Mouse (Mus musculus): ENCODE results near the gene Prc1. TPM values are rescaled to one million over a fixed set of nuclear protein-coding genes. Genes with fewer than 3 reads are reported as not detected.

The Prc1 gene
- total RNA-seq, 1 experiment = 91.0 TPM

- in situ Hi-C loops (cut with MboI; ENCODE audit: low sequenced_read_pairs in 2 of 2, unreplicated experiment in 2 of 2) = loop anchor here (10.0 to 25.0 kb wide), 2 partner anchors 614 to 617 kb away; no protein-coding TSS in a partner anchor
- peaks cover 0 to 3% of the 10 kb centered on the region in 2 experiments; a peak in 2 of 4 replicates for H3K4me1 ChIP-seq (ENCODE audit: control insufficient read depth in 2 of 2, insufficient read depth in 2 of 2, low read length in 2 of 2, poor library complexity in 1 of 2)
- no peaks in the 10 kb centered on the region for H3K9me3 ChIP-seq (ENCODE audit: control insufficient read depth, insufficient read depth, low read depth, low read length)
- no peak overlapping the region for H3K9ac ChIP-seq (ENCODE audit: insufficient read depth, low read depth, low read length, poor library complexity, severe bottlenecking)
- H3K4me3 ChIP-seq (ENCODE audit: insufficient read depth in 1 of 2, low read depth in 1 of 2, low read length in 2 of 2, poor library complexity in 1 of 2, severe bottlenecking in 1 of 2) = no peak overlapping the region
- H3K27ac ChIP-seq (ENCODE audit: insufficient read depth, low read depth, low read length, poor library complexity, severe bottlenecking) = no peak overlapping the region
- TF ChIP-seq HCFC1 (IDR thresholded peaks at IDR 0.05; ENCODE audit: borderline replicate concordance, insufficient read depth, low read length) (no peak), ZNF384 (IDR thresholded peaks at IDR 0.05; ENCODE audit: low read depth, low read length) (no peak), CHD2 (IDR thresholded peaks at IDR 0.05; ENCODE audit: low read depth, low read length) (no peak), ZC3H11A (IDR thresholded peaks at IDR 0.05; ENCODE audit: borderline replicate concordance, low read depth, low read length) (no peak), MAFK (IDR thresholded peaks at IDR 0.05; ENCODE audit: insufficient read depth, low read depth, low read length) (no peak)
- peaks cover 46% of the 10 kb centered on the region for H3K36me3 ChIP-seq (ENCODE audit: control insufficient read depth, insufficient read depth, low read length, poor library complexity, severe bottlenecking)
- no peak for DNase-seq (ENCODE audit: low read depth, low spot score)
Measured at GRCm38 (mm10) chr7:80301522-80301921, 7.3 kb downstream of the Prc1 start.

DNA sequence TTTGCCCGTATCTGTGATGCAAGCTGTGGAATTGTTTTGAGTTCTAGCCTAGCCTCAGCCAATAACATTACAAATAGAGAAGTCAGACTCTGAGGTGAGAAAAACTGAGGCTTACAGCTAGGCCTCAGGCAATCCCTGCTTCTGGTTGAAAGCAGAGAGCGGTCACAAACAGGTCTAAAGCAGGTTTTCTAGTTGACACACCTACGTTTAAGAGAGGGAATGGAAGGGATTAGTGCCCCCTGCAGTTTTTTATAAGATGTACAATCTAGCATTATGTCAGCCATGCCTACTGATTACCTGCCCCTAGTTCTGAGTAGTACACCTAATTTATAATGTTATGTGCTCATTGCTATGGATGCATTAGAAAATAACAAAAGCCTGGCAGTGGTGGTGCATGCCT is 13.5 kb downstream of the Prc1 start:
- in situ Hi-C loops (cut with MboI; ENCODE audit: low sequenced_read_pairs in 2 of 2, unreplicated experiment in 2 of 2) = loop anchor here (10.0 to 25.0 kb wide), 2 partner anchors 620 to 623 kb away; no protein-coding TSS in a partner anchor
- Histone ChIP-seq H3K9ac (ENCODE audit: insufficient read depth, low read depth, low read length, poor library complexity, severe bottlenecking) (no peak overlapping the region), H3K4me3 (ENCODE audit: insufficient read depth in 1 of 2, low read depth in 1 of 2, low read length in 2 of 2, poor library complexity in 1 of 2, severe bottlenecking in 1 of 2) (no peak overlapping the region), H3K4me1 (ENCODE audit: control insufficient read depth in 2 of 2, insufficient read depth in 2 of 2, low read length in 2 of 2, poor library complexity in 1 of 2) (no peaks in the 10 kb centered on the region), H3K9me3 (ENCODE audit: control insufficient read depth, insufficient read depth, low read depth, low read length) (no peaks in the 10 kb centered on the region), H3K36me3 (ENCODE audit: control insufficient read depth, insufficient read depth, low read length, poor library complexity, severe bottlenecking) (peaks cover 53% of the 10 kb centered on the region), H3K27ac (ENCODE audit: insufficient read depth, low read depth, low read length, poor library complexity, severe bottlenecking) (no peak overlapping the region)
- TF ChIP-seq HCFC1 (IDR thresholded peaks at IDR 0.05; ENCODE audit: borderline replicate concordance, insufficient read depth, low read length) = no peak
- no peak for TF ChIP-seq ZC3H11A (IDR thresholded peaks at IDR 0.05; ENCODE audit: borderline replicate concordance, low read depth, low read length)
- TF ChIP-seq ZNF384 (IDR thresholded peaks at IDR 0.05; ENCODE audit: low read depth, low read length) = no peak
- TF ChIP-seq MAFK (IDR thresholded peaks at IDR 0.05; ENCODE audit: insufficient read depth, low read depth, low read length) = no peak
- TF ChIP-seq CHD2 (IDR thresholded peaks at IDR 0.05; ENCODE audit: low read depth, low read length) = no peak
- DNase-seq (ENCODE audit: low read depth, low spot score) = no peak

GRCm38 (mm10) chr7:80310771-80311170 is 16.5 kb downstream of the Prc1 start:
- TF ChIP-seq ZNF384 (IDR thresholded peaks at IDR 0.05; ENCODE audit: low read depth, low read length) = no peak
- TF ChIP-seq CHD2 (IDR thresholded peaks at IDR 0.05; ENCODE audit: low read depth, low read length) = no peak
- no peak for TF ChIP-seq MAFK (IDR thresholded peaks at IDR 0.05; ENCODE audit: insufficient read depth, low read depth, low read length)
- no peak for TF ChIP-seq ZC3H11A (IDR thresholded peaks at IDR 0.05; ENCODE audit: borderline replicate concordance, low read depth, low read length)
- no peak for TF ChIP-seq HCFC1 (IDR thresholded peaks at IDR 0.05; ENCODE audit: borderline replicate concordance, insufficient read depth, low read length)
- in situ Hi-C loops (cut with MboI; ENCODE audit: low sequenced_read_pairs in 2 of 2, unreplicated experiment in 2 of 2) = loop anchor here in 1 of 2 experiments (25.0 kb wide), 1 partner anchor 623 kb away; no protein-coding TSS in a partner anchor
- no peak overlapping the region for H3K27ac ChIP-seq (ENCODE audit: insufficient read depth, low read depth, low read length, poor library complexity, severe bottlenecking)
- no peak overlapping the region for H3K9ac ChIP-seq (ENCODE audit: insufficient read depth, low read depth, low read length, poor library complexity, severe bottlenecking)
- H3K36me3 ChIP-seq (ENCODE audit: control insufficient read depth, insufficient read depth, low read length, poor library complexity, severe bottlenecking) = peaks cover 62% of the 10 kb centered on the region
- H3K4me3 ChIP-seq (ENCODE audit: insufficient read depth in 1 of 2, low read depth in 1 of 2, low read length in 2 of 2, poor library complexity in 1 of 2, severe bottlenecking in 1 of 2) = no peak overlapping the region
- DNase-seq (ENCODE audit: low read depth, low spot score) = no peak
- H3K4me1 ChIP-seq (ENCODE audit: control insufficient read depth in 2 of 2, insufficient read depth in 2 of 2, low read length in 2 of 2, poor library complexity in 1 of 2) = no peaks in the 10 kb centered on the region
- H3K9me3 ChIP-seq (ENCODE audit: control insufficient read depth, insufficient read depth, low read depth, low read length) = no peaks in the 10 kb centered on the region

- TF ChIP-seq ZNF384 (IDR thresholded peaks at IDR 0.05; ENCODE audit: low read depth, low read length) = no peak
- TF ChIP-seq ZC3H11A (IDR thresholded peaks at IDR 0.05; ENCODE audit: borderline replicate concordance, low read depth, low read length) = no peak
- TF ChIP-seq CHD2 (IDR thresholded peaks at IDR 0.05; ENCODE audit: low read depth, low read length) = no peak
- no peak for TF ChIP-seq HCFC1 (IDR thresholded peaks at IDR 0.05; ENCODE audit: borderline replicate concordance, insufficient read depth, low read length)
- no peak for TF ChIP-seq MAFK (IDR thresholded peaks at IDR 0.05; ENCODE audit: insufficient read depth, low read depth, low read length)
- Histone ChIP-seq H3K4me1 (ENCODE audit: control insufficient read depth in 2 of 2, insufficient read depth in 2 of 2, low read length in 2 of 2, poor library complexity in 1 of 2) (peaks cover 0 to 3% of the 10 kb centered on the region in 2 experiments; a peak in 1 of 4 replicates), H3K27ac (ENCODE audit: insufficient read depth, low read depth, low read length, poor library complexity, severe bottlenecking) (no peak overlapping the region), H3K9me3 (ENCODE audit: control insufficient read depth, insufficient read depth, low read depth, low read length) (no peaks in the 10 kb centered on the region), H3K4me3 (ENCODE audit: insufficient read depth in 1 of 2, low read depth in 1 of 2, low read length in 2 of 2, poor library complexity in 1 of 2, severe bottlenecking in 1 of 2) (no peak overlapping the region), H3K9ac (ENCODE audit: insufficient read depth, low read depth, low read length, poor library complexity, severe bottlenecking) (no peak overlapping the region), H3K36me3 (ENCODE audit: control insufficient read depth, insufficient read depth, low read length, poor library complexity, severe bottlenecking) (peaks cover 51% of the 10 kb centered on the region)
- in situ Hi-C loops (cut with MboI; ENCODE audit: low sequenced_read_pairs in 2 of 2, unreplicated experiment in 2 of 2) = loop anchor here in 1 of 2 experiments (25.0 kb wide), 1 partner anchor 628 kb away; no protein-coding TSS in a partner anchor
- DNase-seq (ENCODE audit: low read depth, low spot score) = no peak
Measured at GRCm38 (mm10) chr7:80315733-80316132, 21.5 kb downstream of the Prc1 start.
